Mouse (Mus musculus) G1E-ER4 (cell line): ENCODE data around the gene Tmc7. TPM values are rescaled to one million over a fixed set of nuclear protein-coding genes. Genes with fewer than 3 reads are reported as not detected.

Source experiments
- GATA1 ChIP-seq: IDR thresholded peaks from one replicate; pipeline ENCODE4 v1.8.0; 2012; ENCODE audit warnings: low read length, inconsistent platforms
- polyA plus RNA-seq: library from polyadenylated mRNA; stranded (reverse); fragments of >175 nt; gene quantifications from 2 replicates; pipeline ENCODE4 v1.2.3, GENCODE M21; 2012

Tmc7 gene
- not detected in 2 replicates for polyA plus RNA-seq

- no peak for TF ChIP-seq GATA1
Measured at GRCm38 (mm10) chr7:118584257-118584907, at the start of gene Tmc7. Tmc7 (minus strand) TSS chr7:118584736.

GRCm38 (mm10) chr7:118633951-118634350 is 49.4 kb upstream of the Tmc7 start:
- TF ChIP-seq GATA1 = no peak

GRCm38 (mm10) chr7:118633094-118633493 is 48.6 kb upstream of the Tmc7 start:
- no peak for TF ChIP-seq GATA1

- no peak for TF ChIP-seq GATA1
Measured at GRCm38 (mm10) chr7:118627550-118628298, 43.2 kb upstream of the Tmc7 start.

GRCm38 (mm10) chr7:118621094-118621493 is 36.6 kb upstream of the Tmc7 start:
- no peak for TF ChIP-seq GATA1

- TF ChIP-seq GATA1 = no peak
Measured at GRCm38 (mm10) chr7:118620243-118620906, 35.8 kb upstream of the Tmc7 start.

GRCm38 (mm10) chr7:118618104-118618503 is 33.6 kb upstream of the Tmc7 start:
- TF ChIP-seq GATA1 = no peak

GRCm38 (mm10) chr7:118614076-118614475 is 29.5 kb upstream of the Tmc7 start:
- TF ChIP-seq GATA1 = no peak

GRCm38 (mm10) chr7:118611933-118612332 is 27.4 kb upstream of the Tmc7 start:
- TF ChIP-seq GATA1 = no peak

- no peak for TF ChIP-seq GATA1
Measured at GRCm38 (mm10) chr7:118611185-118611749, 26.7 kb upstream of the Tmc7 start.

GRCm38 (mm10) chr7:118610721-118611120 is 26.2 kb upstream of the Tmc7 start:
- TF ChIP-seq GATA1 = no peak

- TF ChIP-seq GATA1 = no peak
Measured at GRCm38 (mm10) chr7:118609815-118610214, 25.3 kb upstream of the Tmc7 start.

- TF ChIP-seq GATA1 = no peak
Measured at GRCm38 (mm10) chr7:118604842-118605241, 20.3 kb upstream of the Tmc7 start.

GRCm38 (mm10) chr7:118599954-118600631 is 15.6 kb upstream of the Tmc7 start:
- no peak for TF ChIP-seq GATA1

GRCm38 (mm10) chr7:118597201-118597600 is 12.7 kb upstream of the Tmc7 start, which contains the start of gene Tmc5:
Tmc5 (plus strand) TSS chr7:118597297.
- no peak for TF ChIP-seq GATA1
